Mouse (Mus musculus): ENCODE measurements around the gene Sypl. TPM values are rescaled to one million over a fixed set of nuclear protein-coding genes. Genes with fewer than 3 reads are reported as not detected.
A peak's percentile ranks its signal among the peaks of the same experiment; 100 is the strongest.

Sypl gene
- polyA plus RNA-seq, 1 experiment: 79.7 TPM

DNA sequence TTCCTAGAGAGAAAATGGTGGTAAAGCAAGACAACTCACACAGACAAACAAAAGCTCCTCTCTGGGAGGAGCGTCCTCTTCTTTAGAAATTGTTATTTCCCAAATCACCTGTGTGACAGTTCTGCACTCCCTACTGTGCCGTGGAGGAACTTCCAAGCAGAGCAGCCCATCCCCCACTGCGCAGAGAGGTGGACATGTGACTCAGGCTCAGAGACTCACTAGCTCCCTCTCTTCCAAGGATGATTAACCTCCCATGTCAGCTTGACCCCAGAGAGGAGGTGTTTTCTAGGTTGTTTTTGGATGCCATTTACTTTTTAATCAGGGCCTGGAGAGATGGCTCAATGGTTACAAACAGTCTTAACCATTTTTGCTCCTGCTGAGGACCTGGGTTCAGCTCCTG, 29.4 kb upstream of the Sypl start:
- Histone ChIP-seq H3K9ac (ENCODE audit: low read depth, poor library complexity, severe bottlenecking) (no peak overlapping the region), H3K4me3 (ENCODE audit: low read depth, low read length) (no peak overlapping the region), H3K4me1 (ENCODE audit: control insufficient read depth, insufficient read depth, low read length) (peaks cover 2% of the 10 kb centered on the region), H3K27ac (ENCODE audit: insufficient read depth, low read length) (no peak overlapping the region), H3K9me3 (replicated peaks; ENCODE audit: control insufficient read depth, insufficient read depth, low read length, poor library complexity, severe bottlenecking) (no peaks in the 10 kb centered on the region), H3K36me3 (ENCODE audit: control insufficient read depth, insufficient read depth, low read length, poor library complexity, severe bottlenecking) (no peaks in the 10 kb centered on the region), H3K27me3 (ENCODE audit: control insufficient read depth, insufficient read depth, low read length, poor library complexity, severe bottlenecking) (no peaks in the 10 kb centered on the region)
- TF ChIP-seq CTCF (IDR thresholded peaks at IDR 0.05; ENCODE audit: low read depth, low read length) (no peak), POLR2A (IDR thresholded peaks at IDR 0.05; ENCODE audit: insufficient read depth, low read length) (no peak), EP300 (IDR thresholded peaks at IDR 0.05; ENCODE audit: insufficient read depth, low read depth, low read length) (peak; percentile 73; the same call in 1 of the 2 replicates)

DNA sequence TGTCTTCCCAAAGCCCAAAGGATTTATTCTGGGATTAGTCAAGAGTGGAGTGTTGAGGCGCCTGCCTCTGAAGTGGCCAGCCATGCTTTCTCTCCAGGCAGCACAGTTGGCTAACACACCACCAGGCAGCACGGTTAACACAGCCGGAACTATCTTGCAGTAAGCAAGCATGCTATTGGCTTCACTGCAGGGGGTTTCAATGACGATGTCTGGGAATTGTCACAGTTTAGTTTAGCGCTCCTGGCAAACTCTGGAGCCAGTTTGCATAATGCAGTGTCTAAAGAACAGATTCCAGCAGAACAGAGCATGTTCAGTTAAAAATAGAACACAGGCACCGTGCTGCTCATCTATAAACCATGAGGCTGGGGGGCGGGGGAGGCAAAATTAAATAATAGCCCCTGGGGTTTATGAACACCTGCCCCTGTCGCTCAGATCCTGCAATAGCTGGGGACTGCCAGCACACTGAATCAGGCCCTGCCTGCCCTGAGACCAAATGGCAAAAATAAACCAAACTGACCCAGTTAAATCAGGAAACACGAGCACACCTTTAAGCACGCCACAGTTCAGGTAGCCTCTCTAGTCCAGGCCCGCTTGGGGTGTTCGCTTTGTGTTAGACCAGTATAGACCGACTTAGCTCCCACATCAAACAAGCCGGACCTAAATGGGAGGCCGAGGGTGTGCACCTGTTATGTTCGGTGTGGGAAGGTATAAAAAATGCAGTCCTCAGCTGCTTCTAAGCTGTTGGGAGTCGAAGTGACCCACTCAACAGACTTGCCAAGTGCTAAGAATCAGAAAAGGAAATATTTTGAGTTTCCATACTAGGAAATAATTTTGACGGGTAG, 27.1 kb upstream of the Sypl start:
- Histone ChIP-seq H3K27ac (ENCODE audit: insufficient read depth, low read length) (no peak overlapping the region), H3K27me3 (ENCODE audit: control insufficient read depth, insufficient read depth, low read length, poor library complexity, severe bottlenecking) (no peaks in the 10 kb centered on the region), H3K4me3 (ENCODE audit: low read depth, low read length) (no peak overlapping the region), H3K36me3 (ENCODE audit: control insufficient read depth, insufficient read depth, low read length, poor library complexity, severe bottlenecking) (no peaks in the 10 kb centered on the region), H3K9me3 (replicated peaks; ENCODE audit: control insufficient read depth, insufficient read depth, low read length, poor library complexity, severe bottlenecking) (no peaks in the 10 kb centered on the region), H3K4me1 (ENCODE audit: control insufficient read depth, insufficient read depth, low read length) (peaks cover 2% of the 10 kb centered on the region), H3K9ac (ENCODE audit: low read depth, poor library complexity, severe bottlenecking) (no peak overlapping the region)
- TF ChIP-seq CTCF (IDR thresholded peaks at IDR 0.05; ENCODE audit: low read depth, low read length) (no peak), POLR2A (IDR thresholded peaks at IDR 0.05; ENCODE audit: insufficient read depth, low read length) (no peak), EP300 (IDR thresholded peaks at IDR 0.05; ENCODE audit: insufficient read depth, low read depth, low read length) (no peak)

- Histone ChIP-seq H3K36me3 (ENCODE audit: control insufficient read depth, insufficient read depth, low read length, poor library complexity, severe bottlenecking) (no peaks in the 10 kb centered on the region), H3K27me3 (ENCODE audit: control insufficient read depth, insufficient read depth, low read length, poor library complexity, severe bottlenecking) (no peaks in the 10 kb centered on the region), H3K4me3 (ENCODE audit: low read depth, low read length) (no peak overlapping the region), H3K9ac (ENCODE audit: low read depth, poor library complexity, severe bottlenecking) (no peak overlapping the region), H3K27ac (ENCODE audit: insufficient read depth, low read length) (no peak overlapping the region), H3K4me1 (ENCODE audit: control insufficient read depth, insufficient read depth, low read length) (peaks cover 2% of the 10 kb centered on the region), H3K9me3 (replicated peaks; ENCODE audit: control insufficient read depth, insufficient read depth, low read length, poor library complexity, severe bottlenecking) (no peaks in the 10 kb centered on the region)
- no peak for TF ChIP-seq POLR2A (IDR thresholded peaks at IDR 0.05; ENCODE audit: insufficient read depth, low read length)
- no peak for TF ChIP-seq CTCF (IDR thresholded peaks at IDR 0.05; ENCODE audit: low read depth, low read length)
- TF ChIP-seq EP300 (IDR thresholded peaks at IDR 0.05; ENCODE audit: insufficient read depth, low read depth, low read length): no peak
Measured at GRCm38 (mm10) chr12:32927231-32927835, 26.4 kb upstream of the Sypl start.

DNA sequence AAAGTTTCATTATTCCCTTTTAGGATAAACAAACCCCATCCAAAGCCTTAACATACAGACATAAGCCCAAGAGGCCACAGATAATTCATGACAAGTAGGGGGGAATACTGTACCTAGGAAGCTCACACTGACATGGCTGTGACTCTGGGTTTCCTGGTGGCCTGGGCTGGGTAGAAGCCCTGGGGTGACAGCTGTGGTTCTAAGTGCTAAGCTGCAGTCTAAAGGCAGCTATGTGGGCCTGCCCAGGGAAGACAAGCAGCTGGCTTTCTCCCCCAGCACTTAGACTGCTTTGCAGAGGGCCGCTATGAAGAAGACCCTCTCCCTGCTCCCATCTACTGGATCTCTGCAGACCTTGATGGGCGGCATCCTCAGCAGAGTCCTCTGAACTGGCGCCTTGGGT, 25.5 kb upstream of the Sypl start:
- Histone ChIP-seq H3K9ac (ENCODE audit: low read depth, poor library complexity, severe bottlenecking) (no peak overlapping the region), H3K27ac (ENCODE audit: insufficient read depth, low read length) (no peak overlapping the region), H3K27me3 (ENCODE audit: control insufficient read depth, insufficient read depth, low read length, poor library complexity, severe bottlenecking) (no peaks in the 10 kb centered on the region), H3K4me1 (ENCODE audit: control insufficient read depth, insufficient read depth, low read length) (peaks cover 2% of the 10 kb centered on the region), H3K4me3 (ENCODE audit: low read depth, low read length) (no peak overlapping the region), H3K36me3 (ENCODE audit: control insufficient read depth, insufficient read depth, low read length, poor library complexity, severe bottlenecking) (no peaks in the 10 kb centered on the region), H3K9me3 (replicated peaks; ENCODE audit: control insufficient read depth, insufficient read depth, low read length, poor library complexity, severe bottlenecking) (no peaks in the 10 kb centered on the region)
- TF ChIP-seq POLR2A (IDR thresholded peaks at IDR 0.05; ENCODE audit: insufficient read depth, low read length) (no peak), EP300 (IDR thresholded peaks at IDR 0.05; ENCODE audit: insufficient read depth, low read depth, low read length) (no peak), CTCF (IDR thresholded peaks at IDR 0.05; ENCODE audit: low read depth, low read length) (no peak)

DNA sequence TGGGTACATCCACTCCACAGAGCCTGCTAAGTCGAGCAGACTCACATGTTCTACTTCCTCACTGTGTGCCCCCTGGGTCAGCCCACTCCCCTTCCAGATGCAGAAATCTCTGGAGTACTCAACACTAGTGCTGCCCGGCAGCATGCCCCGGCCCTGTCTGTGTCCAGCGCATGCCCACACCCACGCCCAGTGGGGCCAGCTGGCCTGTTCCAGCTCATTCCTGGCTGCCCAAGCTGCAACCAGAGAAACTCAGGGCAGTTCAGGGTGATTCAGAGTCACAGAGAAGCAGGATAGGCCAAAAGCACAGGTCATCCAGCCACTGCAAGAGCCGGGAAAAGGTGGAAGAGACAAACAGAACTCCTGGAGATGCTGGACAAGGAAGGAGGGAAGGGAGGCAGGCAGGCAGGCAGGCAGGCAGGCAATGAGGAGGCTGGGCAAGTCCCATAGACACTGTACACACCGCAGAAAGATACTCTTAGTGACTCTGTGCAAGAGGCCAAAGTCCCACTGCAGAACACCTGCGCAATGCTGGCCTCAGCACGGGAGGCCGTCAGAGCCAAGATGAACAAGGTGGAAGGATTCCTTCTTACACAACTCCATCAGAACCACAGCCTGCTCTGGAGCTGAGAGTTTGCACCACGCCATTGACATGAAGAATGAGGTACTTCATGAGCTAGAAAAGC, 23.7 kb upstream of the Sypl start:
- TF ChIP-seq CTCF (IDR thresholded peaks at IDR 0.05; ENCODE audit: low read depth, low read length) (no peak), EP300 (IDR thresholded peaks at IDR 0.05; ENCODE audit: insufficient read depth, low read depth, low read length) (no peak), POLR2A (IDR thresholded peaks at IDR 0.05; ENCODE audit: insufficient read depth, low read length) (no peak)

More for the DNA sequence above, 23.7 kb upstream of the Sypl start:
- Histone ChIP-seq H3K27me3 (ENCODE audit: control insufficient read depth, insufficient read depth, low read length, poor library complexity, severe bottlenecking) (no peaks in the 10 kb centered on the region), H3K4me3 (ENCODE audit: low read depth, low read length) (no peak overlapping the region), H3K4me1 (ENCODE audit: control insufficient read depth, insufficient read depth, low read length) (no peaks in the 10 kb centered on the region), H3K27ac (ENCODE audit: insufficient read depth, low read length) (no peak overlapping the region), H3K9ac (ENCODE audit: low read depth, poor library complexity, severe bottlenecking) (no peak overlapping the region), H3K36me3 (ENCODE audit: control insufficient read depth, insufficient read depth, low read length, poor library complexity, severe bottlenecking) (no peaks in the 10 kb centered on the region), H3K9me3 (replicated peaks; ENCODE audit: control insufficient read depth, insufficient read depth, low read length, poor library complexity, severe bottlenecking) (no peaks in the 10 kb centered on the region)

Measured in ES-Bruce4 (cell line).